Mouse (Mus musculus) 3134 (cell line): ENCODE data around the gene Gja10.

ENCODE experiments used
- DNase-seq: peaks from one replicate; pipeline ENCODE4 v3.0.0-alpha.2; 2011; ENCODE audit warnings: low spot score; ENCODE audit not compliant: insufficient read length; ENCODE audit errors: extremely low read depth

Gene Gja10

DNA sequence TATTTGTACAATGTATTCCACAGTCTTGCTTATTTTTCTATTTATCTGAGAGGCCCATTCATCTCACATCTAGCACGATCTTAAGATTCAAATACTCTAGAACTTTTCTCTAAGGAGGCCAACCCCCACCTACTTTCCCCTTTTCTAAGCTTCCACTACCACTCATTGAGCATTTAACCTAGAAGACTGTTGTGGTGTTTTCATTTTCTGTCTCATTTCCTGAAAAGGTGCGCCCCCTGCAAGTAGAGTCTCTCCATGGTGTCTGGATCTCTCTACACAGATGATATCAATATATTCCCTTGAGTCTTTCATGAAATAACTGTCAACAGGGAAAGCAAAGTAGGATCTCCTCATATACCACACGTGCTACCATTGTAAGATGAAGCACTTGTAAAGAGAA lies at the start of gene Gja10:
Gja10 (minus strand) TSS at position 101 of the 400 bp plus-strand sequence.
- DNase-seq: no peak

GRCm38 (mm10) chr4:32651669-32652068 lies 49.1 kb upstream of the Gja10 start:
- no peak for DNase-seq

DNA sequence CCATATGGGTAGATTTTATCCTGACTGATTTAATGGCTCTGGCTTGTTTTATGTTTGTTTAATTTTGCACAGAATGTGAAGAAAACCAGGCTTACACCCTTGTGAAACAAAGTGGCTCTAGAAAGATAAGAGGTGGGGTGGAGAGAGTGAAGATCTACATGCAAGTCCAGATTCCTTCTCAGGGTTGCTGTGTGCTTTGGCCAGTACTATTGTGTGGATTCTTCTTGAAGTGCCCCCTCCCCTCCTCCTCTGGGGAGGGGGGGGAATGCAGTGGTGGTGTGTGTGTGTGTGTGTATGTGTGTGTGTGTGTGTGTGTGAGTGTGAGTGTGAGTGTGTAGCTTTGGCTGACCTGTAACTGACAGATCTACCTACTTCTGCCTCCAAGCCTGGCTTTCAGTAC lies 19.1 kb upstream of the Gja10 start:
- no peak for DNase-seq

GRCm38 (mm10) chr4:32615034-32615881 lies 12.7 kb upstream of the Gja10 start, which contains the start of gene Casp8ap2:
Gene Casp8ap2 (plus strand): TSS chr4:32615451.
- DNase-seq: peak; percentile 100

DNA sequence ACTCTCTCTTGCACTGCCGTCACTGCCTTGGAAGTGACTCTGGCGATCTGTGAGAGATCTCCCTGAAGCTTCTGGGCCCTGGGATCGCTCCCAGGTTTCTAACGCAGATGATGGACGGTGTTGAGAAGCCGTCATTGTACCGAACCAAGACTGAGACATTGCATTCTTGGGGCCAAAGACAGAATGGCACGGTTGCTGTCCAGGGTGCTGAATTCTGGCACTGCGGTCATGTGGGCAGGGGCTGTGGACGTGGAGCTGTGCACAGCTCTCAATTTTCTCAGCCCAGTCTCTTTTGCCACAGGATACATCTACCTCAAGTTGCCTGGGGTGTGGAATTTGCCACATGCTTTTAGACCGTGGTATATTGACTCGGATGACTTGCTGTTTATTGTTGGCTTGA lies 1.4 kb downstream of the Gja10 start:
- DNase-seq: peak; percentile 22

- DNase-seq: no peak
Measured at GRCm38 (mm10) chr4:32588237-32588636, 14.3 kb downstream of the Gja10 start.

DNA sequence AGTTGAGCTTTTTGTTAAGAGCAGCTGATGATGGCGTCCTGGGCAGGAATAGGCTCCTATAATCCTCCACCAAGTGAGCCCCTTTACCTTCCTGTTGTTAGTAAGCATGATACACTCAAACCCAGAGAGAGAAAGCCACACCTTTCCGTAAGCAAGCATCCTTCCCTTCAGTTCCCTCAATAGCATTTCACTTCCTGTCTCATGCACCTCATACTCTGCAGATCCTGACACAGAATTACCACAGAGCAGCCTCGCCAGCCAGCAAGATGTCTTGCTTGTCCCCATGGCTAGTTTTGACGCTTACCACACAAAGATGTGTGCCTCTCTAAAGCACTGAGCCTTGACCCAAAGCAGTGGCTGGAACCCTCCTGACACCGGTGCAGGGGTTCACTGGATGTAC lies 15.0 kb downstream of the Gja10 start:
- DNase-seq: no peak

DNA sequence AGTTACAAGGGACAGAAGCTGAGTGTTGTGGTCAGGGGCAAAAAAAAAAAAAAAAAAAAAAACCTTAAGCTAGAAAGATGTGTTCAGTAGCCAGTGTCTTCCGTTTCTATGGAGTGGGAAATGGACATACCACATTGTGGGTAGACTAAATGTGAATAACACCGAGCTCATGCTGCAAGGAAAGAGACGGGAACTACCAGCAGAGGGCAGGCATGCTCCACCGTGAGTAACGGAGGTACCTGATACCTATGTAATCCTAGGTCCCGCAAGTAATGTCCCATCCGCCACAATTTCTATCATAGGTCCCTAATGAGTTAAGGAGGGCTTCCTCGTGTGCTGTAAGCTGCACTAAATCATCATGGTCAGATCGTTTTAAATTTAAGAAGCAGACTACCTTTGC lies 16.0 kb downstream of the Gja10 start:
- DNase-seq: no peak

GRCm38 (mm10) chr4:32584181-32584580 lies 18.4 kb downstream of the Gja10 start:
- DNase-seq: no peak

DNA sequence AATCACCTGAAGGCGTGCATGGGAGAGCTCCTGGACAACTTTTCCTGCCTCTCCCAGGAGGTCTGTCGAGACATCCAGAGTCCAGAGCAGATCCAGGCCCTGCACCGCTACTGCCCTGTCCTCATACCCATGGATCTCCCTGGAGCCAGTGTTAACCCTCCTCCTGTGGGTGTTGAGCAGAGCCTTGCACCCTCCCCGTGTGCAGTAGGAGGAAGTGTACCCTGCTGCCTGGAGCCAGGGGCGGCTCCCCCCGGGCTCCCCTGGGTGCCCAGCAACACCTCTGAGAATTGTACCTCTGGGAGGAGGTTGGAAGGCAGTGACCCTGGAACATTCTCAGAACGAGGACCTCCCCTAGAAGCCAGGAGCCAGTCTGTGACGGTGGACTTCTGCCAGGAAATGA lies 22.7 kb downstream of the Gja10 start:
- DNase-seq: no peak

DNA sequence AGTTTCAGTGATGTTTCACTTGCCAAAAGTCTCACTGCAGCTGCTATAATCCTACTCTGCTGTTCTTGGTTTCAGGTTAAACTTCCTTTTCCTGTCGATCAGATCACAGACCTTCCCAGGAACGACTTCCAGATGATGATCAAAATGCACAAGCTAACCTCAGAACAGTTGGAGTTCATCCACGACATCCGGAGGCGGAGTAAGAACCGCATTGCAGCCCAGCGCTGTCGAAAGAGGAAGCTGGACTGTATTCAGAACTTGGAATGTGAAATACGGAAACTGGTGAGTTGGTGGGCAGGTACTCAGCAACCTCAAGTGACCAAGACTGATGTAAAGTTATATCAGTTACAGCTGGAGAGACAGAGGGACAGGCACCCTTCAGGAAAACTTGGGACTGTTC lies 27.4 kb downstream of the Gja10 start:
- no peak for DNase-seq

GRCm38 (mm10) chr4:32574604-32575003 lies 28.0 kb downstream of the Gja10 start:
- no peak for DNase-seq

DNA sequence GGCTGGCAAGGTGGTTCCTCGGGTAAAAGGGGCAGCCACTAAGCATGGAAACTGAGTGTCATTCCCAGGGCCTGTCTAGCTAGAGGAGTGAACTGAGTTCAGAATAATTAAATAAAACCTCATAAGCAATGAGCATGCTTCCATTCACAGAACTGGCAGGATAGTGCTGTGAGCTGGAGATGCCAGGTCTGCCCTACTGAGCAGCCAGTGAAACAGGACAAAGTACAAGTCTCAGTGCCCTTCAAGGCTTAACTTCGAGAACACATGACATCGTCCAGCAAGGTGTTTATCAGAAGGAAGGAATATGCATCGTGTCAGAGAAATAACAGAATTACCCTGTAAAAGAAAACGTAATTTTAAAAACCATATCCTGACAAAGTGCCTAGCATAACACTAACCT lies 29.0 kb downstream of the Gja10 start:
- DNase-seq: no peak

DNA sequence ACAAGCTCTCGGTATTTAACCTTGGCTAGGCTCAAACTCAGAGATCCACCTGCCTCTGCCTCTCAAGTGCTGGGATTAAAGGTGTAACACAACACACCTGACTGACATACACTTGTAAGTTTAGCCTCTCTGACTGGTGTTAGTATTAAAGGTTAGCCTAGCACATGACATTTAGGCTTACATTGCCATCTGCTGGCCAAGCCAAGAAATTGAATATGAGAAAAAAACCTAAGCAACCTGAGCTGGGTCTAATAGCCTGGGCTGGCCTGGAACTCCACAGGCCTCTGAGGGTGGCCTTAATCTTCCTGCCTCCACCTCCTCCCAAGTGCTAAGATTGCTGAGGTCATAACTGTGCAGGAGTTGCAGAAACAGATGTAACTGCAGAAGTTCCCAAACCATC lies 30.4 kb downstream of the Gja10 start:
- DNase-seq: peak; percentile 45

DNA sequence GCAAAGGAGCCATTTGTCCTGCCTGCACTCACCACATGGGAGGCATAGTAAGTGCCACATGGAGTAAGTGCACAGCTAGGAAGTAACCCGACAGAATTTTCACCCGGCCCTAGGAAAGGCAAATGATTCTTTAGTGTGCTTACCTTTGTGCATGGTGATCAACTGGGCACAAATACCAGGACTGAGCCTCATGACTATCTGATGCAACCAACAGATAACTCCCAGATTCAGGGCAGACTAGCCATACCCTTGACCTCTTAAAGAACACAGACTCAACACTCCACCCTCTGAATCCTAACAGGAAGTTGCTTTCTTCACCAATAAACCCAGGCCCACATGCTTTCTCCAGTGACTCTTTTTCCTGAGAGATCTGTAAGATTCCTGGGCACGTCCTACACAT lies 31.1 kb downstream of the Gja10 start:
- no peak for DNase-seq

GRCm38 (mm10) chr4:32570939-32571317 lies 31.6 kb downstream of the Gja10 start:
- no peak for DNase-seq

GRCm38 (mm10) chr4:32569995-32570938 lies 32.3 kb downstream of the Gja10 start:
- DNase-seq: peak; percentile 79

DNA sequence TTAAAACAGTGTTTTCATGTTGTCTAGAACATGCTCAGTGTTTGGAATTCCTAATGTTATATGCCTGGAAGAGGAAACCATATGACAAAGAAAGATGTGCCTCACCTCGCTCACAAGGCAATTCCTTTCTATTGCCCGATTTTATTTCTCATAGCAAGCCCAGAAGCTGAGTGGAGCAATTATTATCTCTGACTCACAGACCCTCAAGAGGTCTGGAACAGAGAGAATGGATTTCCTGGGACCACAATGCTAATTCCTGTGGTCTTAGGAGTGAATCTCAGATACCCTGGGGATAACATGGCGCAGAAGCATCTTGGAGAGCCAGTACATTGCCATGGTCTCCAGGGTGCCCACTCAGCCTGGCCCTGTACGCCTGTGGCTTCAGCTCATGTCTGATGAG lies 33.5 kb downstream of the Gja10 start:
- DNase-seq: peak; percentile 59

DNA sequence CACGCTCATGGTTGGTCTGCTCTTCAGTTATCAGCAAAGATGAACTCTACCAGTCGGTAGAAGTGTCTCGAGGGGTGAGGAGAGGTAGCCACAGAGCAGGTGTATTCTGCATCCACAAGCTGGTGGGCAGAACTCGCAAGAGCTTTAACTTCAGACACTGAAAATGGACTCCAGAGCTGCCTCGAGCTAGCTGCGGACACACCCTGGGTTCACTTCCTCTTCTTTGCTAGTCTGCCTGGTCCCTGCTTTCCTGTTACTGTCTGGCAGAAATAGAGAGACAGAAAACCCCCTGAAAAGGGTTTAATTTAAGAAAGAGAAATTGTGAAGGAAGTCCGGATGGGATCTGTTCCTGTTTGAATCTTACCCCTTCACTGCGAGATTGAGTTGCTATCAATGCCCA lies 37.6 kb downstream of the Gja10 start:
- no peak for DNase-seq

- no peak for DNase-seq
Measured at GRCm38 (mm10) chr4:32564416-32564815, 38.1 kb downstream of the Gja10 start.

DNA sequence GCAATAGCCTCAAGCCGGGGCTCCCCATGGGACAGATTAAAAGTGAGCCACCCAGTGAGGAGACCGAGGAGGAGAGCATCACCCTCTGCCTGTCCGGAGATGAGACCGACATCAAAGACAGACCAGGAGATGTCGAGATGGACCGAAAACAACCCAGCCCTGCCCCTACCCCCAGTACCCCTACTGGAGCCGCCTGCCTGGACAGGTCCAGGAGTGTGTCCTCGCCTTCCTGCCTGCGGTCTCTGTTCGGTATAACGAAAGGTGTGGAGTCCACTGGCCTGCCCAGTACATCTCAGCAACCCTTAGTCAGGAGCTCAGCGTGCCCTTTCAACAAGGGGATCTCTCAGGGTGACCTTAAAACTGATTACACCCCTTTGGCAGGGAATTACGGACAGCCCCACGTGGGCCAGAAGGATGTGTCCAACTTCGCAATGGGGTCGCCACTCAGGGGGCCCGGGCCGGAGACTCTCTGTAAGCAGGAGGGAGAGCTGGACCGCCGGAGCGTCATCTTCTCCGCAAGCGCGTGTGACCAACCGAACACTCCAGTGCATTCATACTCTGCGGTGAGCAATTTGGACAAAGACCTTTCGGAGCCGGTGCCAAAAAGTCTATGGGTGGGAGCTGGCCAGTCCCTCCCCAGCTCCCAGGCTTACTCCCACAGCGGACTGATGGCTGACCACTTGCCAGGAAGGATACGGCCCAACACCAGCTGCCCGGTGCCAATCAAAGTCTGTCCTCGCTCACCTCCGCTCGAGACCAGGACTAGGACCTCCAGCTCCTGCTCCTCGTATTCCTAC lies 40.0 kb downstream of the Gja10 start:
- no peak for DNase-seq
